Mouse (Mus musculus) testis, postnatal 14 days (tissue): ENCODE measurements at regions not wholly inside any gene's neighbourhood (a gene's known extent, or its start where the extent isn't known, plus 50 kb on each side); places are given as distances from the start of the nearest gene placed in this dataset.
A peak's percentile ranks its signal among the peaks of the same experiment; 100 is the strongest.

Experiments
- DNase-seq: peaks from one replicate; pipeline ENCODE4 v3.0.0; 2021; ENCODE audit warnings: low spot score

DNA sequence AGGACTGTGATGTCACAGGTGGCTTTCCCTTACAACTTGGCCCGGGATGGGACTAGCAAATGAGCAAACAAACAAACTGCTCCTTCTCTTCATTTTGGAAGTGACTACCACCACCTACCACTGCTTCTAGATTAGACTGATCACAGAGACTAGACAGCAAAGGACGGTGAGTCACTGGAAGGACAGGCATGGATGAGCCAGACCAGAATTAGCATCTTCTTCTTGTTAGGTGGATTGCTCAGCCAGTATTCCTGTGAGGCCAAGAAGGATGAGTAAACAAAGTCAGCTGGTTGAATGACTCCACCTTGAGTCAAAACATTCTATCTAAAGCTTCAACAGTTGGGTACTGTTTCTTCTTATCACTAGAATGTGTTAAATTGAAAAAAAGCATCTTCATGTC, 385.1 kb upstream of the Mon1b start:
- DNase-seq = no peak

DNA sequence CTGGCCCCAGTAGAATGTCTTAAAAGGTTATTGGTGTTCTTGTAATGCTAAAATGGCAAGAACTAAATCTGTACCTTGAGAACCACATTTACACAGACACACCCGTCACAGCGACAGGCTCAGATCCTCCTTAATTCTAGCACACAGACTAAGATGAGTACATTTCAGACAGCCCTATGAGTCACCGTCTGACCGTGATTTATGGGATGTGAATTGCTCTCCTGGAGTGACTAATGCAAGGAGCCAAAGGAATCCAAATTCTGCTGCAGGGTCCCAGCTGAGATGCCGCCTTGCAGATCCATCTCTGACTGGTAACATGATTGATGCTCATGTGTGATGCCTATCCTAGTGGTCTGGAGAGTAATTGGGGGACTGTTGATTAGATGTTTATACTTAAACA, 381.3 kb upstream of the Mon1b start:
- no peak for DNase-seq

DNA sequence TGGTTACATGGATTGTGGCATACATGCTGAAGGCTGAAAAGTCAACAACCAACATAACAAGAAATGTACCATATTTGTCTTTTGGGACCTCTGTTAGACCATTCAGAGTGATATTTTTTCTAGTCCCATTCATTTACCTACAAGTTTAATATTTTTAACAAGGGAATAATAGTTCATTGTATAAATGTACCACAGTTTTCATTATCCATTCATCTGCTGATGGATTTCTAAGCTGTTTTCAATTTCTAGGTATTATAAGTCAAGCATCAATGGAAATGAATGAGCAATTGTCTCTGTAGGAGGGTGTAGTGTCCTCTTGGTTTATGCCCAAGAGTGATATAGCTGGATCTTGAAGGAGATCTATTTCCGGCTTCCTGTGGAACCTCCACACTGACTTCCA, 375.9 kb upstream of the Mon1b start:
- DNase-seq = no peak

DNA sequence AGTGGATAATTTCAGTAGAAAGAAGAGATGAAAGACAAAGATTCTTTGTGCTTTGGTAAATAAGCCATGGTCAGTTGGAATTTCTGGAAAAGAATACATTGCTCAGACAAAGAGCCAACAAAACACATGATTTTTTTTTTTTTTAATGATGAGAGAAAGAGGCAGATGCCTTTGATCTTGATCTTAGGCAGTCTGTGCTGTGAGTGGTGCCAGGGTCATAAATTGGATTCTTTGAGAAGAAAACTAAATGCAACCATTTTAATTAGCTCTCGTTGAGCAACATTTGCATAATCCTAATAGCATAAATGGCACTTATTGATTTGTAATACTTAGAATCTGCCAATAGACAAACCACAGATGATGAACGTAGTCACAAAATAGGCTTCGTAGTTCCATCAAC, 372.1 kb upstream of the Mon1b start:
- DNase-seq = no peak

DNA sequence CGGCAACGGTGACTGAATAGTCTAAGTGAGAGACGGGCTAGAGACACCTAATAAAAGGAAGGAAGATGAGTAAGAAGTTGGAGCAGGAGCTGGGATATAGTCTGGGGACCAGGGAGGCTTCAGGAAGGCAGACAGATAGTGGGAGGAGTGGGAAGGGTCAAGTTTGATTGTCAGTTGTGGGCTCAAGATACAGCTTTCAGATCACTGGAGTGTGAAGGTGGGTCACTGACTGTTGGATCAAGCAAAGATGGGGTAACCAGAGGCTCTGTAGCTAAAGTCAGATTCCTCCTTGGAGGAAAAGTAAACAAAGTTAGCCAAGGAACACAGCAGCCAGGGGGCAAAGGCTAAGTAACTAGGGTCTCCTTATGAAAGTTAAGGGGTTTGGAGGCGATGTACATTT, 364.1 kb upstream of the Mon1b start:
- no peak for DNase-seq

DNA sequence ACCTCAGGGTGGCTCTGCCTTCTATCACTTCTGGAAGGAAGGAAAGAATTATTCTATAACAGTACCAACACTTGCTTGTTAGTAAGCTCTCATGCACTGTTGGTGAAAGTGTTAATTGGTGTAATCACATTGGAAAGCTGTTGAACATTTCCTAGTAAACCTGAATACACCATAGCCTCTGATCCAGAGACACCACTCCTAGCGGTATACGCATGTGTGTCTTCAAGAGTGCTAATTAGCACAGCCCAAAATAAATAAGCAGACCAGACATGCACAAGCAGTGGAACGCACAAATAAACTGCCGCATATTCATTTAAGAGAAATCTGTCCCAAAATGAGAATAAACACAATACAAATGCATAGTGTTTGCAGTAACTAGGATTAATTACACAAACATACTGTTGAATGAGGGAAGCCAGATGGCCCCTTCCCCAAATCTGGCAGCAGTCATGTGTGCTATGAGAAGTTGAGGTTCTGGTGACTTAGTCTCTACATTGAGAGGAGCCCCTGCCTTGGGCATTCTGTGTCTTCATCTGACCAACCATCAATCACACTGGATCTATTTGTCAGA, 335.0 kb upstream of the Mon1b start:
- DNase-seq = no peak

DNA sequence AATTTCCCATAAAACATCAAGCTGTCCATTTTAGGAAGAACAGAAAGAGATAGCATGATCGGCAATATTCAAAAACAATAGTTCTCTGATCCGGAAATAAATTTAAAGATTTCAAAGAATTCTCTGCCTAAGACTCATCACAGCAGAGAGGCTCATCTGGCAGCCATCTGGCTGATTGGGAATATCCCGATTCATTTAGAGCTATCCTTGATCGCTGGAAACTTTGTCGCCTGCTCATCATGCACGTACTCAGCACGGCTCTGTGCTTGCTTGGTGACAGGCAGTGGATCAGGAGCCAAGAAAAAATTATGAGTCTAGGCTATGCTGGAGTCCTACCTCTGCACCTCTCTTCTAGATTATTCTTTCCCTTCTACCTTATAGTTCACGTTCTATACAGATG, 332.0 kb upstream of the Mon1b start:
- DNase-seq = no peak

DNA sequence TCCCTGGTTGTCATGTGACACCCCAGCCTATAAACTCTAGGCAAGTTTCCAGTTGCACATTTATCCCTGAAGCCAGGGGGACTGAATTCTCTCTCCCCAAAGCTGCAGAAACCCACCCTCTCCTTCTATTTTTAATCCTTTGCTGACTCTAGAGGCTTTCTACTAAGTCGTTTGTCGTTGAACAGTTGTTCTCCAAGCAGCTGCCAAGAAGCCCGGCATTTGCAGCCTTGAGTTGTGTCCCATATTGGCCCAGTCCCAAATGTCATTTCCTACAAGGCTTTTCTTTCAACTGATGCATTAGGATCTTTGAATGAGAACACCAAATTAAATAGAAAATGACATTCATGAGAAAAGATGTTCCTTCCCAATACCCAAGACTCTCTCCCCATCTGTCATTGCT, 318.2 kb upstream of the Mon1b start:
- DNase-seq = no peak

DNA sequence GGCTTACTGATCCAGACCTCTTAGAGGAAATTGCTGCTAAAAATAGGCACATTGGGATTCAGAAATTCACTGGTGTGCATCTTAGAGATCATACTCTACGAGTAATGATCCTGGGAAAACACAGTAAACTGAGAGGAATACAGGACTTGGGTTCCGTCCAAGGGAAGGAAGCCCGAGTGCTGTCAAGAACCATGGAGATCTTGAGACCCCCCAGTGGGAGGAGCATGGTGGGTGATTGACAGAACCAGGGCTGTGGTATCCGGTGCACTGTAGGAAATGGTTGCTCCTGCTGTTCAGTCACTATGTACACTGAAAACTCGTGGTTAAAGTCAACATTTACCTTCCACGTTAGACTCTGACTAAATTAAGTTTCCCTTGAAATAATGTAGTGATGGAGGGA, 303.8 kb upstream of the Mon1b start:
- no peak for DNase-seq

DNA sequence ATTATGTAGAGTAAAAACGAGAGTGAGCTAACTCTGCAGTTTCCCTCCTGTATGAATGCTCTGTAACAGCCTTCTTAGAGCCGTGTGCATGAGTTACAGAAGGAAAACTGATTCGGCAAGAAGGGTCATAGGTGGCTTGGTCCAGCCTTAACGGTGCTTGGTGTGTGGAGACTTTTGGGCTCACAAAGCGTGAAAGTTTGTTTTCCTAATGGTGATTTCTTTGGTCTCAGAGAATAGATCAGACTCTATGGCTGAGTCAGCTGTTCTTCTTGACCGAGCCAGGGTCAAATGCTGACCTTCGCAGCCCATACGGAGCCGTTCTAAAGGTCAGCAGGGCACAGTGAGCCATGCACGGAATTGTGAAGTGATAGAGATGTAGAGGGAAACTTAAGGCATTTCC, 294.1 kb upstream of the Mon1b start:
- no peak for DNase-seq

DNA sequence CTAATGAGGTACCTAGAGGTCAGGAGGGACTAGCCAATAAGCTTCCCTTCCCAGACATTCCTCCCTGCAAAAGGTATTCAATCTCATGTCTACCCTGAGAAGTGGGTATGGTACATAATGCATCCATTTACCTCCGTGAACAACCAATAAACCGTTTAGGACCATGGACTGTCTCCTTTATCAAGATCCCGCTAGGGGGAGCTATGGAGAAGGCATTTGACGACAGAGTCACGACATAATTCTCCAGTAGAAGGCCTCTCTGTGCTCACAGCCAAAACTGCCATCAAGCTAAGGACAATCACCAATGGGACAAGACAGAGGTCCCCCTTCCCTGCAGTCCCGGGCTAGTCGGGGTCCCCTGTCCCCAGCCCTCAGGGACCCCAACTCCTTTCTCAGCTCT, 273.5 kb upstream of the Mon1b start:
- peak; percentile 9 for DNase-seq

DNA sequence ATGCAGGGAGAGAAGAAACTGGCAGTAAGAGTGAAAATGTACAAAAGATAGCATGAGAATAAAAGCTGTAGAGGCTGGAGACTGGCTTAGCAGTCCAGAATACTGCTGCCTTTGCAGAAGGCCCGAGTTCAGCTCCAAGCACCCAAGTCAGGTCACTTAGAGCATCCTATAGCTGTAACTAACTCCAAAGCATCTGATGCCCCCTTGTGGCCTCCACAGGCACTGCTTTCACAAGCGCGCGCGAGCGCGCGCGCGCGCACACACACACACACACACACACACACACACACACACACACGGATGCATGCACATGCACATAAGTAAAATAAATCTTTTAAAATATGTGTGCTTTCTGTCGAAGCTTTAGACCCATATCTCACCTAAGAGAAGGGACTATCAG, 271.2 kb upstream of the Mon1b start:
- DNase-seq = no peak

DNA sequence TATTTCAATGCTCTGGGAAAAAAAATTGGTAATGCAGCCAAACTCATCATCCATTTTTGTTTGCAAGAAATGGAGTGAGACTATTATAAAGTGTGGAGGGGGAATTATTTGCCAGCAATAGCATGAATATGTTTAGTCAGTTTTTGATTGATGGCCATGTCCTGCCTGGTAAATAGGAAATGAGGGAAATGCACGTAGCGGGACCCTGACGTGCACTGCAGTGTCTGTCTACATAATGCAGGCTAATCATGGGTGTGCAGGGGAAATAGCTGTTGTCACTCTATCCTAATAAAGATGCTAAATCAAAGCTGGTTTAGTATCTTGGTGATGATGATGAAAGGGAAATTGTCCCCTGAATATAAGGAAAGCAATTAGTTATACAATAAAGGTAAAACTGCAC, 251.9 kb upstream of the Mon1b start:
- no peak for DNase-seq

DNA sequence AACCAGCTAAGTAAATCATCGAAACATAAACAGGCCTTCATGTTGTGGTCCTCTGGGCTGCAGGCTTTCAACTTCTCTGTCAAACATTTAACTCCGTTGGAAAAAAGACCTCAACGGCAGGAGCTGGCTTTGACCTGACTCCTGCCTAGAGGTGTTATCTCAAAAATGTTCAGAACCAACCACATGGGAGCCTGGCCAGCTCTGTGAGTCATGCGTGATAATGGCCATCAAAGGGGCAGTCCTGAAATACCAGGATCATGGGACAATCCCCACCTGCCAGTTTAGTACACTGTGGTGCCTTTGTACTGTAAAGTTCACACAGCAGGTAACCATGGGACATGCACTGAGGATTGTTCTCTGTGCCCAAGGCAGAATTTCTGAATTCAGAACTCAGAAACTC, 251.4 kb upstream of the Mon1b start:
- DNase-seq = no peak

DNA sequence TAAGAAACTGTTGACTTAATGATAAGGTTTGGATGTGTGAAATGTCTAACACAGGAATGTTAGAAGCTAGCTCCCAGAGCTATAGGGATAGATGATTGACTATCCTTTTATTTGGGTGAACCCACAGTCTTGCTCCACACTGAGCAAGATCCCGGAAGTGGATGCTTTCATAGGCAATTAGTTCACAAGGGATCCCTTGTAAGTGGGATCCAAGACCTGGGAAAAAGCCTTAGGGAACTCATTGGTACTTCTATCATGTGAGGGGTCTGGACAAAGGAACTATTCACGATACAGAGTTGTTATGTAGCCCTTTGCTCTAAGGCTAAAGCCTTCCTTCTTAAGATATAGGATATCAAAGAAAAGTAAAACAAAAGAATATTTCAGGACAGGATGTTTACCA, 245.9 kb upstream of the Mon1b start:
- no peak for DNase-seq

DNA sequence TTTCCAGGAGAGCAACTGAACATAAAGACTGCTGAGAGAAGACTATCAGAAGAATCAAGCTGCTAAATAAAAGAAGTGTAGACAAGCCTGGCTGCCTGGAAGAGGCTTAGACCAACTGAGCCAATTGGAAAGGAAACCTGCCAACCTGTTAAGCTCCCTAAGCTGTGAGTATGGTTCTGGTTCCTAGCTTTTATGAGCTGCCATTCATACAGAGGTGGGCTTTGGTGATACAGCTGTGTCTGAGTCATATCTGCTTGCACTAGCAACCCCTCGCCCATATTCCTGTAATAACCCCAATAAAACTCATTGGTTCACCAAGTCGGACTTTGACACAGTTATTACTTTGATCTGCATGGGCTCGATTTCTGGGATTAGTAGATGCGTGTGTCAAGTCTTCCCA, 245.3 kb upstream of the Mon1b start:
- DNase-seq = no peak

DNA sequence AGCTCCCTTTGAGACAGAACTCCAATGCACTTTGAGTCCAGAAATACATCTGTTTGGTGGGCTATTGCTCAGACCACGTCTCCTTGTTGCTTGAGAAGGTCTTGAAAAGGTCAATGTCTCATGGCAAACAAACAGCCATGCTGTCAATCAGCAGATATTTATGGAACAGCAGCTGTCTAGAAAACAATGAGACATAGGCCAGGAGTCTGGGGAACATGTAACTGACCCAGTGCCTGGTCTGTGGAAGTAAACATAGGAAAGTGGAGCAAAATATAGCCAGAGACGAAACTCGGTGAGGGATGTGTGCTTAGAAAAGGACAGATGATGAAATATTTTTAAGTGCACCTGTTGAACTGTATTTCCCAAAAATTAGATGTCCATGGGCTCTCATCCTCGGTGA, 241.1 kb upstream of the Mon1b start:
- DNase-seq = no peak

DNA sequence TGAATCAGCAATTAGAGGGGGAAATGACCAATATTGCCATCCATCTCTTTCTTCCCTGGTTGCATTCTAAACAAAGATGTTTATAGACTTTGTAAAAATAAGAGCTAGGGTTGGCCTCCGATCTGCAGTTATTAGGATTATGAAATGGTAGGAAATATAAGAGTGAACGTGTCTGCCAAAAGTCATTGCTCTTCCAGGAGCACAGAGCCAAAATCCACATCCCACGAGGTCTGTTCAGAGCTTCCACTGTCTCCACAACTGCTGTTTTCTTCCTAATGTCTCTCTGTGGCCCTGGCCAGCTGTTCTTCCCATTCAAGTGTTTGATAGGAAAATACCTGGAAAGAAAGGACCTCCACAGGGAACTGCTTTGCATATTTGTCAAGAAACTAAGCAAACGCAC, 230.2 kb upstream of the Mon1b start:
- no peak for DNase-seq

DNA sequence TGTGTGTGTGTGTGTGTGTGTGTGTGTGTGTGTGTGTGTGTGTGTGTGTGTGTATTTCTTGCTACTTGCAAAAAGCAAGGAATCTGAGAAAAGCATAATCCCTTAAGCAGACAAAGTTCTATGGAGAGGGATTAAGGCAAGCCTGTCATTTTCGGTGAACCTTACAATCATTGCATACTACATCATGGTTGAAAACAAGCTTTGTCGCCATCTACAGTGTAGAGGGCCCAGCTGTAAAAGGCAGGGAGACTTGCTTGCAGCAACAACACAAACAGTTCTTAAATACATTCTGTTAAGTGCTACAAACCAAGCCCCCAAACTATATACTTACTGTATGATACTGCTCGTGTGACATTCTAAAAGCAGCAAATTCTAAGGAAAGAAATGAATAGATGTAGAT, 216.0 kb upstream of the Mon1b start:
- DNase-seq = no peak

DNA sequence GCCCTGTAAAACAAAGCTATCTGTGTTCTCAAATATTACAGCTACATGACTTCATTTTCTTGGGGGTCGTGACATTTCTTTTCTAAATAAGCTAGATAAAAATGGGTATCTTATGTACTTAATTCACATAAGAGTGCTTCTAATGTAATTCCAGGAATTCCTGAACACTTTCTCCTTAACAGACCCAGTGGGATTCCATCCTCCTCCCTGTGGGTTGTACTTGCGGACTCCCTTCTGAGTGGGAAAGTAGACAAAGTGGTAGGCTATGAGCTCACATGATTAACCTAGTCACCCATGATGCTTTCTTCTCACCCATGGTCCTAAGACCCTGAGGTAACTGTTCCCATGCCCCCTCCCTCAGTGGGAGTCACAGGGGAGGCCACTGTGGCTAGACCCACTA, 212.7 kb upstream of the Mon1b start:
- no peak for DNase-seq

DNA sequence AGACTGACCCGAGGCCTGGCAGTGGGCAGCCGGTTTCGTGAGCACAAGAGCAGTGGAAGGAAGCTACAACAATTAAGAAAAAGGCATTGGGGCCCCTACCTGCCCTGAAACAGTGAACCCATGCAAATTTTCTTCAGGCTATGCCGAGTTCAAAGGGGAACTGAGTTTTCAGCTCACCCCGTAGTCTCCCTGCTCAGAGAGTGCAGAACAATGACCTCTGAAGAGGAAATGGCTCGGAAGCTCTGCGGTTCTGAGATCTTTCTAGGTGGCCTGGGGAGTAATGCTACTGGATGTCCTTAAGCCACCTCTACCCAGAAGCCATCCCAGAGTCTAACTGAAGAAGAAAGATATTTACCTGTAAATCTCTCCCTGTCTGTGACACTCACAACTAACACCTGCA, 196.3 kb upstream of the Mon1b start:
- no peak for DNase-seq

DNA sequence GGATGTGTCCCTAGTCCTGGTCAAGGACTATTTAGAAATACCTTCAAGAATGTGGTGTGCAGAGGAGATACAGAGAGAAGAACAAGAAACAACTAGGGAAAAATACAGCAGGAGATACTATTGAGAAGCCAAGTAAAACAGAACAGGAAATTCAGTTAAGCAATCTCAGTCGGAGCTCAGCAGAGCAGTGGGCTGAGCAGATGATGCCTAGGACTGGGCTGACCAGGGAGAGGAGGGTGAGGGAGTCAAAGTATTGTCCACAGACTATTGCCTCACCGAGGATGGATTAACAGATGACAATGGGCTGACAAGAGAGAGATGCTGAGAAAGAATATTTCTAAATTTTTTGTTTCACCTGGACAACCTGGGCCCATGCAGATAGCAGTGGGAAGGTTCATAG, 181.4 kb upstream of the Mon1b start:
- DNase-seq = no peak

DNA sequence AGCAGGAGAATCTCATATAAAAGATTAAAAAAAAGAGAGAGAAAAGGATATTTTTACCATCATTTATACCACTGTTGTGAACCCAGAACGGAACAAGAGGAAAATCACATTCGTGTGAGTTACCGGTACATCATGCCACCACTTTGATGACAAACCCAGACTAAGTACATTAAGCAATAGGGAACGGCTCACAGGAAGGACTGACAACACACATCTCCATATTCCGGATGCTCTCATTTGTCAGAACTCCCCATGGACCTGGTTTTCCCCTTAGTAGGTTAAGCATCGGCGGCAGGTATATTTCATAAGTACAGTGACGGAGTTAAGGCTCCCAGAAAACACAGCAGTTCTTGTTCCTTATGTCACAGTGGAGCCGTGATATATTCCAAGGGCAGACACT, 170.8 kb upstream of the Mon1b start:
- DNase-seq = no peak

DNA sequence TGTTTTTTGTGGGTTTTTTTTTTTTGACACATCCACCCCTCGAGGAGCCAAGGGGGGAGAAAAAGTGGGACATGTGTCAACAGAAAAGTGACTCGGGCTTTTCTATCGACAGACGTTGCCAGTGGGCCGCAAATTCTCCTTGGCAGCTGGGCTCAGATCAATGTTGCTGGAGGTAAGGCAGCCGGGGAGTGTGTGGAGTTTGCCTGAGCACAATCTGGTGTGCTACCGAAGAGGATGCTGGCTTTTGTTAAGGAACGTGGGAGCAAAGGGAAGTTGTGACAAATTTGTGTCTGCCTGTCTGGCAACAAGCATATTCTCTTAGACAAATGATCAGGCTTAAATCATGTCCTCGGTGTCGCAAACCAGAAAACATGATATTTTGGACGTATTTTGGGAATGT, 170.2 kb upstream of the Mon1b start:
- no peak for DNase-seq

DNA sequence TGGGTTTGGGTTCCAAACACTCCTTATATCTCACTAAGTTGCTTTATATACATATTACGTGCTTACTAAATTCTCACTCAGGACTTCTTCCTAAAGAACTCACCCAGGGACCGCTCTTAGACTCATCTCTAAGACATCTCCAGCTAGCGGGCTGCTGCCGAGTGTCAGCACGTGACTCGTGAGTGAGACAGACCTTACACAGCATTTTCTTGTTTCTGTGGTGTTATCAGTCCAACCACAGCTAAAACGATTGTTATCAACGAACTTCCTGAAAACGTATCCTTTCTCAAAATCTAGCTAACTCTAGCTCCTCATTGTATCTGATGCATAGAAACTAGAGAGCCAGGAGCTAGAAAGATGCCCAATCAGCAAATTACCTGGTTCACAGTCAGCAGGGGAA, 168.7 kb upstream of the Mon1b start:
- no peak for DNase-seq
